11 mouse cellular contexts compared by ENCODE assay signal in the genomic region with DNA sequence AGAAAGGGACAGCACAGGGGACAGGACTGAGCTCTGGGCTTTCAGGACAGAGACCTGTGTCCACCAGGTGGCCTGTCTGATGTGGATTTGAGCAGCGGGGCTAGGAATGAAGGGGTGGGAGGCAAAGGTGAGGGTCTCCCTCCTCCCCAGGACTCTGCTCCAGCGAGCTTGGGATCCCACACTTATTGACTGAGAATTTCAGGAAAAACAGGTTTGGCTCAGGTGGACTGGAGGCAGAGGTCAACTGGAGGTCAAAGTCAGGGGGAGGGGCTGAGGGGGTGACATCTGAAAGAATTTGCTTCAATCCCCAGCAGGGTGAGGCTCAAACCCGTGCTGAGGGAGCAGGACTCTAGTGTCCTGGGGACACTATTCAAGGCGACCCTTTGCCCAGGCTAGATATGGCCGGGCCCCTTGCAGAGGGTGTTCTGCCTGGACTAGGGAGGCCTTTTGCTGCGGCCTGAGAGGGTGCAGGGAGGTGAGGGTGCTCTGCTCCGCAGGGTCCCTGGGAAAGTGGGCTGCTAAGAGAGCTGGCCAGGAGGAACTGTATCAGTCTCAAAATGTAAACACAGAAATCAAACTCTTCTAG.
DNase-seq lines count a peak whose midpoint lies in the region; ATAC-seq and TF ChIP-seq lines count a peak whose summit lies in the region.
"Had no signal": no experiment of that assay in that cellular context is flagged by ENCODE, and none has a peak within 500 bp of the region (broad histone marks: within the 10 kb centered on the region; RNA-seq: fewer than 3 reads in every experiment).

No protein-coding gene starts in this region.

- no peaks in the 10 kb centered on the region for H3K9me3 ChIP-seq in heart, embryonic 15.5 days (replicated peaks)
- no peaks in the 10 kb centered on the region for H3K9me3 ChIP-seq in intestine, postnatal 0 days (ENCODE audit: control insufficient read depth)
- H3K9me3 ChIP-seq in limb, embryonic 12.5 days: no peaks in the 10 kb centered on the region
- H3K9me3 ChIP-seq in lung, postnatal 0 days (ENCODE audit: low read length): no peaks in the 10 kb centered on the region
- H3K9me3 ChIP-seq: liver, embryonic 12.5 days had no signal

- no peak overlapping the region for H3K4me2 ChIP-seq in heart, embryonic 15.5 days
- H3K4me2 ChIP-seq in intestine, postnatal 0 days (replicated peaks; ENCODE audit: low read depth): 0 out of 2 replicates have a peak overlapping the region, but pooled peaks have one; percentile 14
- H3K4me2 ChIP-seq in limb, embryonic 12.5 days: no peak overlapping the region
- no peak overlapping the region for H3K4me2 ChIP-seq in lung, postnatal 0 days (replicated peaks; ENCODE audit: low read depth, low read length)
- H3K4me2 ChIP-seq: liver, embryonic 12.5 days had no signal

- H3K9ac ChIP-seq in heart, embryonic 15.5 days: no peak overlapping the region
- no peak overlapping the region for H3K9ac ChIP-seq in intestine, postnatal 0 days (ENCODE audit: low read depth, low read length)
- H3K9ac ChIP-seq in limb, embryonic 12.5 days (replicated peaks): peak overlapping the region; percentile 23; the same call in 1 of the 2 replicates
- no peak overlapping the region for H3K9ac ChIP-seq in lung, postnatal 0 days (replicated peaks; ENCODE audit: low read depth)
- H3K9ac ChIP-seq: liver, embryonic 12.5 days had no signal

- no peaks in the 10 kb centered on the region for H3K36me3 ChIP-seq in heart, embryonic 15.5 days
- no peaks in the 10 kb centered on the region for H3K36me3 ChIP-seq in intestine, postnatal 0 days (ENCODE audit: control insufficient read depth, insufficient read depth)
- 0 out of 2 replicates have a peak, but pooled peaks cover 5% of the 10 kb centered on the region for H3K36me3 ChIP-seq in limb, embryonic 12.5 days
- H3K36me3 ChIP-seq in lung, postnatal 0 days (ENCODE audit: insufficient read depth, low read length): no peaks in the 10 kb centered on the region
- H3K36me3 ChIP-seq: liver, embryonic 12.5 days had no signal

- H3K27ac ChIP-seq in heart, embryonic 15.5 days: peak overlapping the region; percentile 37; the same call in 1 of the 2 replicates
- H3K27ac ChIP-seq in intestine, postnatal 0 days (ENCODE audit: low read depth, low read length): 0 out of 2 replicates have a peak overlapping the region, but pooled peaks have one; percentile 5
- no peak overlapping the region for H3K27ac ChIP-seq in limb, embryonic 12.5 days
- no peak overlapping the region for H3K27ac ChIP-seq in lung, postnatal 0 days (ENCODE audit: low read length)

- WGBS in heart, embryonic 15.5 days: 46% methylated on average over 7 of the region's 7 CpGs
- 31% methylated on average over 7 of the region's 7 CpGs for WGBS in intestine, postnatal 0 days
- WGBS in limb, embryonic 12.5 days: 51% methylated on average over 7 of the region's 7 CpGs
- WGBS in lung, postnatal 0 days: 48% methylated on average over 7 of the region's 7 CpGs

- no peaks in the 10 kb centered on the region for H3K27me3 ChIP-seq in heart, embryonic 15.5 days
- H3K27me3 ChIP-seq in intestine, postnatal 0 days (replicated peaks; ENCODE audit: control insufficient read depth, insufficient read depth, low read length): no peaks in the 10 kb centered on the region
- no peaks in the 10 kb centered on the region for H3K27me3 ChIP-seq in limb, embryonic 12.5 days
- H3K27me3 ChIP-seq in lung, postnatal 0 days (replicated peaks; ENCODE audit: insufficient read depth, low read length): no peaks in the 10 kb centered on the region
- H3K27me3 ChIP-seq: liver, embryonic 12.5 days had no signal

- TF ChIP-seq CTCF in intestine, postnatal 0 days (IDR thresholded peaks at IDR 0.05; ENCODE audit: low read depth): peak; percentile 18; the same call in 1 of the 2 replicates
- TF ChIP-seq CTCF in lung, postnatal 0 days (IDR thresholded peaks at IDR 0.05): no peak

- no peak for ATAC-seq in heart, embryonic 15.5 days (replicated peaks; ENCODE audit: insufficient number of reproducible peaks, insufficient read depth, low FRiP score, low read depth)
- ATAC-seq in intestine, postnatal 0 days: no peak
- no peak for ATAC-seq in limb, embryonic 12.5 days (ENCODE audit: insufficient number of reproducible peaks, insufficient read depth, low FRiP score, low TSS enrichment, low read depth)
- ATAC-seq in inflammation-experienced regulatory T-cells, adult 6 months: no peak
- no peak for ATAC-seq in lung, postnatal 0 days
- ATAC-seq: activated CD4-positive, CD25-positive, alpha-beta regulatory T cell, adult 4 months; liver, embryonic 12.5 days had no signal

- peaks cover 44% of the 10 kb centered on the region for H3K4me1 ChIP-seq in heart, embryonic 15.5 days (replicated peaks)
- peaks cover 4% of the 10 kb centered on the region for H3K4me1 ChIP-seq in intestine, postnatal 0 days (replicated peaks; ENCODE audit: control insufficient read depth, insufficient read depth, low read length)
- H3K4me1 ChIP-seq in limb, embryonic 12.5 days (replicated peaks): peaks cover 55% of the 10 kb centered on the region
- H3K4me1 ChIP-seq in lung, postnatal 0 days (ENCODE audit: insufficient read depth, low read depth, low read length): no peaks in the 10 kb centered on the region

- no peak overlapping the region for H3K4me3 ChIP-seq in heart, embryonic 15.5 days
- no peak overlapping the region for H3K4me3 ChIP-seq in intestine, postnatal 0 days (ENCODE audit: low read depth, low read length)
- H3K4me3 ChIP-seq in limb, embryonic 12.5 days (replicated peaks): no peak overlapping the region
- H3K4me3 ChIP-seq in lung, postnatal 0 days (ENCODE audit: low read depth, low read length): no peak overlapping the region
- H3K4me3 ChIP-seq: liver, embryonic 12.5 days had no signal

- no peak for DNase-seq in heart, adult 11 months
- DNase-seq in ZHBTc4 (ENCODE audit: low read depth, low spot score): peak; percentile 54
- no peak for DNase-seq in layer of hippocampus, adult 18-20 months (ENCODE audit: low spot score in 2 of 2)
- no peak for DNase-seq in lung, postnatal 0 days (ENCODE audit: low spot score)
- DNase-seq: thymus, postnatal 25 days had no signal

- no peak for TF ChIP-seq EP300 in lung, postnatal 0 days (IDR thresholded peaks at IDR 0.05)

Comparison
In these comparisons a context has a peak if more than half of its experiments do, and no peak if none do; other contexts are left out.
1. H3K27ac ChIP-seq: peak in heart, embryonic 15.5 days (single experiment) and intestine, postnatal 0 days (single experiment); none in limb, embryonic 12.5 days (single experiment) and lung, postnatal 0 days (single experiment).